Mouse (Mus musculus) left cerebral cortex, adult 2 months (tissue): ENCODE data around the gene Bend3. TPM values are rescaled to one million over a fixed set of nuclear protein-coding genes. Genes with fewer than 3 reads are reported as not detected.

ENCODE experiments used
- DNase-seq, 2 experiments: peaks; one replicate each; pipeline ENCODE4 v3.0.0; 2021 to 2022; ENCODE audit warnings: low spot score in 2 of 2, mixed read lengths in 1 of 2; ENCODE audit errors: extremely low spot score in 1 of 2
- H3K27ac ChIP-seq: fragments of 200-600 bp; 2 replicates; pipeline ENCODE4 v1.8.1; 2022
- H3K4me3 ChIP-seq: fragments of 200-600 bp; 2 replicates; pipeline ENCODE4 v1.8.1; 2022
- CTCF ChIP-seq: fragments of 200-600 bp; IDR thresholded peaks from 2 replicates; pipeline ENCODE4 v1.8.1; 2022; ENCODE audit warnings: antibody characterized with exemption, mild to moderate bottlenecking, moderate library complexity
- intact Hi-C: fragments of 180-260 bp; cut with DNase I; formaldehyde crosslinking; loops from one replicate; pipeline ENCODE4 v1.15.1; 2025
- long read RNA-seq, 2 experiments: library from polyadenylated mRNA; stranded (forward); transcript quantifications; one replicate each; pipeline ENCODE4 v2.0.0; 2021; ENCODE audit warnings: borderline mapping rate in 2 of 2
- total RNA-seq, 2 experiments: library from RNA; stranded (reverse); gene quantifications; 2 replicates each; pipeline ENCODE4 v1.2.3; 2021

Bend3 gene
- total RNA-seq: 1 to 10 TPM; 5.4 to 6.1 TPM
- long read RNA-seq, experiment 1, full-length matches to known transcripts: 1 of 1 reads
- long read RNA-seq, experiment 1, partial matches to known transcripts: 0 of 1 reads
- long read RNA-seq, experiment 1, other reads (novel, unspliced or antisense): 0 of 1 reads
- long read RNA-seq, experiment 2, full-length matches to known transcripts: 1 of 1 reads
- long read RNA-seq, experiment 2, partial matches to known transcripts: 0 of 1 reads
- long read RNA-seq, experiment 2, other reads (novel, unspliced or antisense): 0 of 1 reads

DNA sequence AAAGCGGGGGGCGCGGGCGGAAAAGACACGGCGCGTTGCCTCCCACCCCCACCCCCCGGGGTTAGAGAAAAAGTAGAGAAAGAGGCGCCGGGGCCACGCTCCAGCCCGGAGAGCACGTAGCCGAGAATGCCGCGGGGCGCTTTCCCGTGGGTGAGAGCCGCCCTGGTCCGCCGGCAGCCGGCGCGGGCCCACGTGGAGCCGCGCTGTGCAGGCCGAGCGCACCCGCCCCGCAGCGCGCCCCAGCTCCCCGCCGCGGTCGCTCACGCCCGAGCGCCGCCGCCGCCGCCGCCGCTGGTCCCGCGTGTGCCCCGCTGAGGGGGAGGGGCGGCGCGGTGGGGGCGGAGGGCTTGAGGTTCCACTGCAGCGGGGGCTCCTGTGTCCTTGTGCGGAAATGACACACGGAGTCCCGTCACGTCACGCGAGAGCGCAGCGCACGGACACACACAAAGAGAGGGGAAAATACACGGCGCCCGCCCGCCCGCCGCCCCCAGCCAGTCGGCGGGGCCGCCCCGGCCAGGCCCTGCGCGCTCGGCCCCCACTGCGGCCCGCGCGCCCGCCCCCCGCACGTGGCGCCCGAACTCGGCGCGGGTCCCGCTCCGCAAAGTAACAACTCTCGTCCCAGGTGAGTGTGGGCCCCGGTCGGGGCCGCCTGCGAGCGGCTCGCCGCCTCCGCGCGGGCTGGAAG lies at the start of gene Bend3:
TSS of gene Bend3 (plus strand) at position 81 of the 685 bp plus-strand sequence.
- intact Hi-C loops: loop anchor here (2.0 kb wide), 2 partner anchors 62 to 258 kb away; partner anchors contain the start of genes 1700021F05Rik and Pdss2
- DNase-seq: peak; percentile 56 to 58
- TF ChIP-seq CTCF: no peak; the same call in 1 of the 2 replicates
- Histone ChIP-seq H3K27ac (peak within 1 kb of the TSS; percentile 87), H3K4me3 (peak within 1 kb of the TSS; percentile 76)

DNA sequence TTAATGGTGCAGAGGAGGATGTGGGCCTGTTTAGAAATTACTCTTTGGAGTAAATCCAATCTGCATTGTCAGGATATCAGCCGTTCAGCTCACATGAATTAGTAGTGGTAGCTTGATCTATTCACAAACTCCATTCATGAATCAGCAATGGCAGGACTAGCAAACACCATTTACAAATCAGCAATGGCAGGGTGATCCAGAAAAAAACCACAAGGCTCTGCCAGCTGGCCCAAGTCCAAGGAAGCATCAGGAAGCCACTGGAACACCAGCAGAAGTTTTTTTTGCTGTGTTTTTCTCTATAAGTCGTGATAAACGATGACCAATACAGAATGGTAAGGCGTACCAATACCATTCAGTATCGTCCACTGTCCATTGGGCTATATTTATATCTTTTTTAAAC lies 48.0 kb upstream of the Bend3 start:
- intact Hi-C loops: no loop called here
- H3K4me3 ChIP-seq: no peak overlapping the region
- H3K27ac ChIP-seq: no peak overlapping the region
- no peak for DNase-seq
- TF ChIP-seq CTCF: no peak

DNA sequence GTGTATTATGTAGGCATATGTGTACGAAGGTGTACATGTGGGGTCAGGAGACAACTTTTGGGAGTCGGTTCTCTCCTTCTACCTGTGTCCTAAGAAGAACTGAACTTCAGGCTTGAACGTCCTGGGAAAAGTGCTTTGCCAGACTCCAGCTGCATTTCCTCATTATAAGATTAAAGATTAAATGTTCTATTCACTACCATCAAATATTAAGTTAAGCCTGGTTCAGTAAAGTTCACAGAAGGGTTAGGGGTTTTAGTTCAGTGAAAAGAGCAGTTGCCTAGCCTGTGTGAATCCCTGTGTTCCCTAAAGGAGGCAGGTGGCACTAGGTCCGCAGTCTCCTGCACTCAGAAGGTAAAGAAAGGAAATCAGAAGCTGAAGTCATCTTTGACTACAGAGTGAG lies 44.3 kb upstream of the Bend3 start:
- TF ChIP-seq CTCF: no peak

DNA sequence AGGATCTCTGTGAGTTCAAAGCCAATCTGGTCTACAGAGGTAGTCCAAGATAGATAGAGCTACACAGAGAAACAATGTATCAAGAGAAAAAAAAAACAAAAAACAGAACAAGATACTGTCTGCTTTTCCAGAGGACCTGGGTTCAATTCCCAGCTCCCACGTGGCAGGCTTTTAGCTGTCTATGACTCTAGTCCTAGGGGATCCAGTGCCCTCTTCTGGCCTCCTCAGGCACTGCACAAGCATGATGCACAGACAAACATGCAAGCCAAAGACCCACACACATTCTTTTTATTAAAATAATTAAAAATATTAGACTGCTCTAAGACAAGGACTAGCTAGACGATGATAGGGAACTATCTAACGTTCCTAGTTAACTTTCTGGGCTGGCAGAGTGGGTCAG lies 42.9 kb upstream of the Bend3 start:
- no peak overlapping the region for H3K27ac ChIP-seq
- H3K4me3 ChIP-seq: no peak overlapping the region
- intact Hi-C loops: no loop called here
- TF ChIP-seq CTCF: peak; percentile 13; the same call in 1 of the 2 replicates
- no peak for DNase-seq

More for the DNA sequence above, 44.3 kb upstream of the Bend3 start:
- Histone ChIP-seq H3K4me3 (no peak overlapping the region), H3K27ac (no peak overlapping the region)
- intact Hi-C loops: no loop called here
- no peak for DNase-seq

DNA sequence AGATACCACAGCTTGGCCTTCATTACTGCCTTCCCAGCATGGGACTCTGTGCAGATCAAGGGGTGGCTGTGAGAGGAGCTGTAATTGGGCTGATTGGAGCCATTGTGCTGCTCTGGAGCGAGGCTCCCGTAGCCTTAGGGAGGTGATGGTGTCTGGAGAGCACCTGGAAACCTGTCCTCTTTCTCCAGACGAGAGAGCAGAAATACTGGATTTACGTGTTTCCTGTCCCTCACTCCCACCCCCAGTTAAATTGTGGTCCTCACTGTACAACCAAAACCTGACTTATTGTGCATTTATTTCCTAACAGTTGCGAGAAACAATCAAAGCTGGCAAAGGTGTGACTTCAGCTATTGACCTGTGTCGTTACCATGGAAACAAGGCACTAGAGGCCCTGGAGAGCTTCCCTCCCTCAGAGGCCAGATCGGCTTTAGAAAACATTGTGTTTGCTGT lies 39.1 kb upstream of the Bend3 start:
- DNase-seq: no peak
- intact Hi-C loops: no loop called here
- H3K27ac ChIP-seq: no peak overlapping the region
- H3K4me3 ChIP-seq: no peak overlapping the region
- TF ChIP-seq CTCF: no peak

- Histone ChIP-seq H3K4me3 (no peak overlapping the region), H3K27ac (no peak overlapping the region)
- intact Hi-C loops: no loop called here
- TF ChIP-seq CTCF: no peak
- DNase-seq: no peak
Measured at GRCm38 (mm10) chr10:43440050-43440449, 38.6 kb upstream of the Bend3 start.

DNA sequence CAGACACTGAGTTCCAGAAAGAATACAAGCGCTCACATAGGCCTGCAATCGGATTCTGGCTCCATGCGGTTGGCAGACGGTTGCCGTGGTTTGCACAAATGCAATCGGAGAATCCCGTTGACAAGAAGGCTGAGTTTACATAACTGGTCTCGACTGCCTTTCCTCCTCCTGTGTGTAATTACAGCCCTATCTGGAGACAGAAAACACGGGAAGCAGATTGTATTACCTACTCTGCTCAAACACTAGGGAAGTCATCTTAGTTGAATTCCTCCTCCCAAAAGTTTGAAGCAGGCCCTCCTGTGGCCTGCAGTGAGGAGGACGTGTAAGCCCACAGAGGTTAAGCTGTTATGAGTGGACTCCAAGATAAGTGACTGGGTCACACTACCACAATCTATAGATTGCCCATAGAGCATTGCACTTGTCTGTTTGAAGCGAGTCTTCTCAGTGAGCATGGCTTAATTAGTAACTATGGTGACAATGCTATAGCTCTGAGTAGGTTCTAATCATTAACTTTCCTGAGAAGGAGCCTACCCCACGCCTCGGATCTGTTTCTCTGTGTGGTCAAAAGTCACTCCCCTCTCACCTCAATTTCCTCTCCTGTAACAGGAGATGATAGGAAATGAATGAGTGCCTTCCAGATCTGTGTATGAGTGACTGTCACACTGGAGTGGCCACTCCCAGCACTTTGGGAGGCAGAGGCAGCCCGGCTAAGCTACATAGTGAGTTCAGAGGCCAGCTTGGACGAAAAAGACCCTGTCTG lies 37.5 kb upstream of the Bend3 start:
- TF ChIP-seq CTCF: no peak
- intact Hi-C loops: no loop called here
- no peak for DNase-seq
- no peak overlapping the region for H3K27ac ChIP-seq
- no peak overlapping the region for H3K4me3 ChIP-seq

- no peak for DNase-seq
- no peak for TF ChIP-seq CTCF
- Histone ChIP-seq H3K27ac (no peak overlapping the region), H3K4me3 (no peak overlapping the region)
- intact Hi-C loops: no loop called here
Measured at GRCm38 (mm10) chr10:43448656-43449055, 30.0 kb upstream of the Bend3 start.

- peak; percentile 73 to 78 for DNase-seq
- intact Hi-C loops: loop anchor here (5.0 kb wide), 1 partner anchor 495 kb away; no protein-coding TSS in a partner anchor
- Histone ChIP-seq H3K27ac (no peak overlapping the region), H3K4me3 (peak overlapping the region; percentile 32)
- peak; percentile 72 for TF ChIP-seq CTCF
Measured at GRCm38 (mm10) chr10:43451848-43452662, 26.6 kb upstream of the Bend3 start.

GRCm38 (mm10) chr10:43452663-43452996 lies 26.0 kb upstream of the Bend3 start:
- no peak for DNase-seq
- Histone ChIP-seq H3K4me3 (no peak overlapping the region), H3K27ac (no peak overlapping the region)
- intact Hi-C loops: loop anchor here (5.0 kb wide), 1 partner anchor 495 kb away; no protein-coding TSS in a partner anchor
- no peak for TF ChIP-seq CTCF

DNA sequence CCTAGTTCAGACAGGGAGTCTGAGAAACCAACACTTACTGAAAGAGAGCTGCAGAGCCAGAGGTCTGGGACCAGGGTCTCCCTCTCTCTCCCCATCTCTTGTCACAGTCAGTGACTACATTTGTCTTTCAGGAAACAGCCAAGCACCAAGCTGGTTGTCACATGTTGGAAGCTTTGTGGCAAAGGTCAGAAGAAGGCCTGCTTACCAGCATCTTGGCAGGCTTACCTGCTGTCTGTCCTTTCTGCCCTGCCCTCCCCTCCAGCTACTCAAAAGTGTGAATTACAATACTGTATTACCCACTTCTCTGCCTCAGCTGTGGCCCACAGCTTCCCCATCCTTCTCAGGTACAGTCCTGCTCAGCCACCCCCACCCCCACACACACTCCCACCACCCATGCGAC lies 24.4 kb upstream of the Bend3 start:
- H3K27ac ChIP-seq: no peak overlapping the region
- TF ChIP-seq CTCF: no peak
- intact Hi-C loops: loop anchor here (5.0 kb wide), 1 partner anchor 497 kb away; no protein-coding TSS in a partner anchor

More for the DNA sequence above, 24.4 kb upstream of the Bend3 start:
- no peak overlapping the region for H3K4me3 ChIP-seq
- no peak for DNase-seq
